Mouse (Mus musculus): ENCODE measurements around the gene Dtd2. TPM values are rescaled to one million over a fixed set of nuclear protein-coding genes. Genes with fewer than 3 reads are reported as not detected.

Gene Dtd2
- polyA plus RNA-seq, 1 experiment from 2014 or later, result 28.7 TPM

DNA sequence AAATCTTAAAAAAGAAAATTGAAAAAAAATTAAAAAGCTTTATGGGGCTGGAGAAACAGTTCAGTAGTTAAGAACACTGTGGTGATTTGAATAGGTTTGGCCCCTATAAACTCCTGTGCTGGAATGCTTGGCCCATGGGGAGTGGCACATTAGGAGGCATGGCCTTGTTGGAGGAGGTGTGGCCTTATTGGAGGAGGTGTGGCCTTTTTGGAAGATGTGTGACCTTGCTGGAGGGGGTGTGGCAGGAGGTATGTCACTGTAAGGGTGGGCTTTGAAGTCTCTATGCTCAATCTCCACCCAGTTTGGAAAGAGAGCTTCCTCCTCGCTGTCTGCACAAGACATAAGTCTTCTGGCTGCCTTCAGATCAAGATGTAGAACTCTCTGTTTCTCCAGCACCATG lies 31.9 kb downstream of the Dtd2 start:
- H3K36me3 ChIP-seq (ENCODE audit: control insufficient read depth, insufficient read depth, low read length), result no peaks in the 10 kb centered on the region
- no peak overlapping the region for H3K27ac ChIP-seq (ENCODE audit: low read depth, low read length)
- 84% methylated on average over 1 of the region's 1 CpGs for WGBS
- H3K4me3 ChIP-seq (ENCODE audit: low read depth, low read length), result no peak overlapping the region
- 0 out of 2 replicates have a peak, but pooled peaks cover 4% of the 10 kb centered on the region for H3K4me1 ChIP-seq (replicated peaks; ENCODE audit: control insufficient read depth, insufficient read depth, low read length)
- H3K4me2 ChIP-seq (ENCODE audit: low read depth, low read length, severe bottlenecking), result no peak overlapping the region
- ATAC-seq (replicated peaks; ENCODE audit: low FRiP score) (no peak), DNase-seq (ENCODE audit: low spot score) (no peak)
- H3K9me3 ChIP-seq (ENCODE audit: control insufficient read depth, low read length), result peaks cover 2% of the 10 kb centered on the region; the same call in 1 of the 2 replicates
- H3K27me3 ChIP-seq (ENCODE audit: control insufficient read depth, insufficient read depth, low read length), result no peaks in the 10 kb centered on the region
- no peak overlapping the region for H3K9ac ChIP-seq (ENCODE audit: low read length)

DNA sequence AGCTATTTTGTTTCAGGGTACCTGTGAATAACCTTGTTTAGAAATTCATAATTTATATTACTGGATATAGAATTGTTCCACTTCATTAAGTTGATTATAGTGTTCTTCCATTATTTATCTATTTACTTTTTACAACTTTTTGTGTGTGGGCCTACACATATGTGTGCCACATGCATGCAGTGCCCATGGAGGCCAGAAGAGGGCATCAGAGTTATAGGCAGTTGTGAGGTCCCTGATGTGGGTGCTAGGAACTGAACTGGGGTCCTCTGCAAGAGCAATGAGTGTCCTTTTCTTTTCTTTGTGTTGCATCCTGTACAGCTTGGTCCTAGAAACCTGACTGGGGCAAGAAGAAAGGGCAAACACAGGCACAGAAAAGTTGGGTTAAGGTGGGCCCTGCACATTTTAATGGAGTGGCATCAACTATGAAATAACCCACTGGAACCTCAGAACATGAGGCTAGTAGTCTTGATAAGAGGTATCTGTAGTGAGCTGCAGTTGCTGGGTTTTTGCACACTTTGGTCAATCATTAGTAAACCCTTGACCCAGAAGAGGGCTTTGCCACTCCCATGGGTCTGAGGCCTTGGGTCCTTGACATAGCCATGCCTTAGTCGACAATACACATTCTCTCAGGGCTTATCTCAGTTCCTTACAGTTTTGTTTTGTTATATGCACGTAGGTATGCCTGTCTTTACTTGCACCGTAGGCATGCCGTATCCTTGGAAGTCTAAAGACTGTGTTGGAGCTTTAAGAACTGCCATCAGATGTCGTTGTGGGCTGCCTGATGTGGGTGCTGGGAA lies 33.8 kb downstream of the Dtd2 start:
- H3K27ac ChIP-seq (ENCODE audit: low read depth, low read length), result no peak overlapping the region
- DNase-seq (ENCODE audit: low spot score) (no peak), ATAC-seq (replicated peaks; ENCODE audit: low FRiP score) (no peak)
- peaks cover 2% of the 10 kb centered on the region; the same call in 1 of the 2 replicates for H3K9me3 ChIP-seq (ENCODE audit: control insufficient read depth, low read length)
- H3K9ac ChIP-seq (ENCODE audit: low read length), result no peak overlapping the region
- H3K4me3 ChIP-seq (ENCODE audit: low read depth, low read length), result no peak overlapping the region
- WGBS, result 91% methylated on average over 5 of the region's 5 CpGs
- no peak overlapping the region for H3K4me2 ChIP-seq (ENCODE audit: low read depth, low read length, severe bottlenecking)
- 0 out of 2 replicates have a peak, but pooled peaks cover 4% of the 10 kb centered on the region for H3K4me1 ChIP-seq (replicated peaks; ENCODE audit: control insufficient read depth, insufficient read depth, low read length)
- H3K27me3 ChIP-seq (ENCODE audit: control insufficient read depth, insufficient read depth, low read length), result no peaks in the 10 kb centered on the region
- no peaks in the 10 kb centered on the region for H3K36me3 ChIP-seq (ENCODE audit: control insufficient read depth, insufficient read depth, low read length)

DNA sequence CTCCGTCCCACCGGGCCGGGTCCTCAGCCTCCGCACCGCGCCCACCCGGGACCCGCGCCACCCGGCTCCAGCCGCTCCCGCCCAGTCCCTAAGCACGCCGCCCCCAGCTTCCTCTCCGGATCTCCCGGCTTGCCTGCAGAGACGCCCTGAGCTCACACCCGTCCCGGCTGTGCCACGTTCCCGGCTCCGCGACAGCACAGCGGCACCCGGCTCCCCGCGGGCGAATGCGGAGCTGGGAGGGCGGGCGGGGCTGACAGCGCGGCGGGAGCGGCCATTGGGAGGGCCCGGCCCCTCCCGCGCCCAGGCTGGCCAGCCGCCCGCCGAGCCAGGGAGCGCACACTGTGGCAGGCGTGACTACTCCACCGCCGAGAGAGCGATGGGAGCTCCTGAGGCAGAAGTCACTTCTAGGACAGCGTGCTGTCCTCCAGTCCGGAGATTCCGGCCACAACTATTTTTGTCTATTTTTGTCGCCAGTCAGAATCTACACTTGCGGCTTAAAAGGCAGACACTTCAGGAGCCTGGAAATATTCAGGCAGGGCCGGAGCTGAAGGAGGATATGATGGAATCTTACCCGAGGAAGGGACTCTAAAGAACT lies 35.1 kb downstream of the Dtd2 start, which contains the start of gene Heatr5a:
TSS of gene Heatr5a (minus strand) at position 252 of the 595 bp plus-strand sequence.
- peak within 1 kb of the TSS; percentile 85 for H3K9ac ChIP-seq (ENCODE audit: low read length)
- H3K4me3 ChIP-seq (ENCODE audit: low read depth, low read length), result peak within 1 kb of the TSS; percentile 94
- ATAC-seq (replicated peaks; ENCODE audit: low FRiP score), result peak; percentile 97
- peaks cover 2% of the 10 kb centered on the region; the same call in 1 of the 2 replicates for H3K9me3 ChIP-seq (ENCODE audit: control insufficient read depth, low read length)
- peak within 1 kb of the TSS; percentile 64 for H3K4me2 ChIP-seq (ENCODE audit: low read depth, low read length, severe bottlenecking)
- under 1% methylated on average over 53 of the region's 53 CpGs for WGBS
- no peaks in the 10 kb centered on the region for H3K27me3 ChIP-seq (ENCODE audit: control insufficient read depth, insufficient read depth, low read length)
- 0 out of 2 replicates have a peak, but pooled peaks cover 4% of the 10 kb centered on the region for H3K4me1 ChIP-seq (replicated peaks; ENCODE audit: control insufficient read depth, insufficient read depth, low read length)
- no peaks in the 10 kb centered on the region for H3K36me3 ChIP-seq (ENCODE audit: control insufficient read depth, insufficient read depth, low read length)
- peak; percentile 92 for DNase-seq (ENCODE audit: low spot score)
- H3K27ac ChIP-seq (ENCODE audit: low read depth, low read length), result peak within 1 kb of the TSS; percentile 79

DNA sequence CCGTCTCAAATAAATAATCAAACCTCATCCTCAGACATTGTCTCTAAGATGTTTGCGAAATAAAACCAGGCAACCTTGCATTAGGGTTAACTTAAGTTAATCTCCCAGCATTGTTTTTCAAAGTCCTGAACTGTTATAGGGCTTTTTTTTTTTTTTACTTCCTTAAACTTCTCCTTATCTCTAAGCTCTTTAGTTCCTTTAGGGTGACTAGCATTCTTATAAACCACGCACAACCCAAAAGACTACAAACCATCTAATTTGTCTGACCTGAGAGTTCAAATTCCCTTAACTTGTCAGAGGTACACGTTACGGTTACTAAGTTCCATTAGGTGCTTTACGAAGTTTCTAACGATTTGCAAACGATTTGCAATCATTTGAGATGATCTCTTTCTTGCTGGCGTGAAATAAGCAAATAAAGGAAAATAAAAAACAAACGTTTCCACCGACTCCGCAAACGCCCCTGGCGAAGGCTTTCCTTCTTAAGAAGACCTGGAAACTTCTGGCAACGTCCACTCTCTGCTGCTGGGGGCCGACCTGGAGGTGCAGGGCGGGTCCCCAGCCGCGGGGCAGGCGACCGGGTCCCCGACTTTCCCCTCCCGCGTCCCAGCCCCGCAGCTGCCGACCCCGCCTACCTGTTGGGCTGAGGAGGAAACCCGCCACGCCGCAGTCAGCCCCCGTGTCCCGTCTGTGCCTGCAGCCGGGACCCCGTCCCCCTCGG lies 35.8 kb downstream of the Dtd2 start:
- no peaks in the 10 kb centered on the region for H3K27me3 ChIP-seq (ENCODE audit: control insufficient read depth, insufficient read depth, low read length)
- H3K9ac ChIP-seq (ENCODE audit: low read length), result peak overlapping the region; percentile 85
- H3K36me3 ChIP-seq (ENCODE audit: control insufficient read depth, insufficient read depth, low read length), result no peaks in the 10 kb centered on the region
- peaks cover 2% of the 10 kb centered on the region; the same call in 1 of the 2 replicates for H3K9me3 ChIP-seq (ENCODE audit: control insufficient read depth, low read length)
- H3K27ac ChIP-seq (ENCODE audit: low read depth, low read length), result peak overlapping the region; percentile 79
- 2% methylated on average over 35 of the region's 35 CpGs for WGBS
- H3K4me2 ChIP-seq (ENCODE audit: low read depth, low read length, severe bottlenecking), result peak overlapping the region; percentile 64
- ATAC-seq (replicated peaks; ENCODE audit: low FRiP score) (no peak), DNase-seq (ENCODE audit: low spot score) (no peak)
- 0 out of 2 replicates have a peak, but pooled peaks cover 4% of the 10 kb centered on the region for H3K4me1 ChIP-seq (replicated peaks; ENCODE audit: control insufficient read depth, insufficient read depth, low read length)
- peak overlapping the region; percentile 94 for H3K4me3 ChIP-seq (ENCODE audit: low read depth, low read length)

DNA sequence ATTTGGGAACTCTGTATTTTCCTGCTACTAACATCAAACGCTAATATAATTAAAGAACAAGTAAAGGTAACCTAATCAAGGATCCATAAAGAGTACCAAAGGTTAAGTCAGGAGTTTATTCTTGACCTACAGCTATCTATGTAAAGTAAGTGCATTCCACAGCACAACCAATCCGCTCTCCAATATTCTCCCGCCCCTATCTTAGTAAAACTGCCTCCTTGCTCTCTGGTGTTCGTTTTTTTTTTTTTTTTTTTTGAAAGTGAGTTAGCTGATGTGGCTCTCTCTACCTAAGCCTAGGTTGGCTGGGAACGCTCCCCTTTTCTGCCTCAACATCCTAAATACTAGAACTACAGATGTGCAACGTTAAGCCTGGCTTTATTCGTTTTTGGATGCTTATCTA lies 36.4 kb downstream of the Dtd2 start:
- no peaks in the 10 kb centered on the region for H3K27me3 ChIP-seq (ENCODE audit: control insufficient read depth, insufficient read depth, low read length)
- peak overlapping the region; percentile 64 for H3K4me2 ChIP-seq (ENCODE audit: low read depth, low read length, severe bottlenecking)
- ATAC-seq (replicated peaks; ENCODE audit: low FRiP score) (no peak), DNase-seq (ENCODE audit: low spot score) (no peak)
- 0 out of 2 replicates have a peak, but pooled peaks cover 4% of the 10 kb centered on the region for H3K4me1 ChIP-seq (replicated peaks; ENCODE audit: control insufficient read depth, insufficient read depth, low read length)
- peaks cover 2% of the 10 kb centered on the region; the same call in 1 of the 2 replicates for H3K9me3 ChIP-seq (ENCODE audit: control insufficient read depth, low read length)
- no peaks in the 10 kb centered on the region for H3K36me3 ChIP-seq (ENCODE audit: control insufficient read depth, insufficient read depth, low read length)
- no peak overlapping the region for H3K27ac ChIP-seq (ENCODE audit: low read depth, low read length)
- 21% methylated on average over 7 of the region's 7 CpGs for WGBS
- H3K4me3 ChIP-seq (ENCODE audit: low read depth, low read length), result peak overlapping the region; percentile 94
- peak overlapping the region; percentile 29; the same call in 1 of the 2 replicates for H3K9ac ChIP-seq (ENCODE audit: low read length)

DNA sequence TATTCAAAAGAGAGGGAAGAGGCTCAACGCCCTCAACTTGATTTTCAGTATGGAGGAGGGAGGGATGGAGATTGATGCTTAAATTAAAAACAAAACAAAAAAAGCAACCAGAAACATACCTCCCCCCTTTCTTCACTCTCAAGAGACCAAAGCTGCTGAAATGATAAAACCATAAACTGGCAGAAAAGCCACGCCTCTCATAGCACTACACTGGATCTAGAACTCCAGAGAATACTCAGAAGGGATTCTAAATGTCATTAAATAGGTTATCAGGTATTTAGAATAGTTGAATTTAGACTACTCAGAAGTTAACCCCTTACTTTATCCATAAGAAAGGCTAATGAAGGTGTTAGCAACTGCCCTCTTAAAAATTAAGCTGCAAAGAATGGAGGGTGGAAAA lies 37.2 kb downstream of the Dtd2 start:
- 86% methylated on average over 2 of the region's 2 CpGs for WGBS
- Histone ChIP-seq H3K36me3 (ENCODE audit: control insufficient read depth, insufficient read depth, low read length) (no peaks in the 10 kb centered on the region), H3K4me3 (ENCODE audit: low read depth, low read length) (no peak overlapping the region), H3K9me3 (ENCODE audit: control insufficient read depth, low read length) (peaks cover 2% of the 10 kb centered on the region; the same call in 1 of the 2 replicates), H3K27ac (ENCODE audit: low read depth, low read length) (no peak overlapping the region), H3K4me2 (ENCODE audit: low read depth, low read length, severe bottlenecking) (no peak overlapping the region), H3K27me3 (ENCODE audit: control insufficient read depth, insufficient read depth, low read length) (no peaks in the 10 kb centered on the region), H3K4me1 (replicated peaks; ENCODE audit: control insufficient read depth, insufficient read depth, low read length) (0 out of 2 replicates have a peak, but pooled peaks cover 4% of the 10 kb centered on the region), H3K9ac (ENCODE audit: low read length) (no peak overlapping the region)
- ATAC-seq (replicated peaks; ENCODE audit: low FRiP score) (no peak), DNase-seq (ENCODE audit: low spot score) (no peak)

DNA sequence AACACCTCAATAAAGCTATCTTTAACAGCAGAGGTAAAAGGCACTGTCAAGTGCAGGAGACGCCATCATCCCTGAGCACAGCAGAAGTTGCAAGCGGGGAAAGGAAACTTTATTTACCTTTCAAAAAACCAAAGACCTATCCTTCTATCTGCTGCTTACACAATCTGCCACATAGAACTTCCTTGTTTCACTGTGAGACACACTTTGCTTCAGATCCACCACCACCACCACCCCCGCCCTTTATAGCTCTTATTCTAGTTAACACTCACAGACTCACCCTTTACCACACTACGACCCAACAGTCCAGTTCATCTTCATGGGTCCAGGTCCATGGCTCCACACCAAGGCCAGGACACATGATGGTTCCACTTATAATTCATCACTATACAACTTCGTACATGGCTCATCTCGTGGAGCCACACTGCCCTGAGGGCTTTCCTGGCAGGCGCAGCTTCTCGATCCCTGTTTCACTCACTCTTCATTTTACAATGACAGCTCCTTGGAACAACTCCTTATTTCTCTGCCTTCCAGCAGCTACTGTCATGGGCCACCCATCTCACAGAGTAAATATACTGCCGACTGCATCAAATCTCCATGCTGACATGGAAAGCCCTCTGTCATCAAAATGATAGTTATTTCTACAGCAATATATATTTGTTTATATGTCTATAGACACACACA lies 38.2 kb downstream of the Dtd2 start:
- H3K4me1 ChIP-seq (replicated peaks; ENCODE audit: control insufficient read depth, insufficient read depth, low read length), result 0 out of 2 replicates have a peak, but pooled peaks cover 4% of the 10 kb centered on the region
- ATAC-seq (replicated peaks; ENCODE audit: low FRiP score), result no peak
- DNase-seq (ENCODE audit: low spot score), result no peak
- no peaks in the 10 kb centered on the region for H3K27me3 ChIP-seq (ENCODE audit: control insufficient read depth, insufficient read depth, low read length)
- no peaks in the 10 kb centered on the region for H3K36me3 ChIP-seq (ENCODE audit: control insufficient read depth, insufficient read depth, low read length)
- H3K27ac ChIP-seq (ENCODE audit: low read depth, low read length), result no peak overlapping the region
- no peak overlapping the region for H3K9ac ChIP-seq (ENCODE audit: low read length)
- H3K4me2 ChIP-seq (ENCODE audit: low read depth, low read length, severe bottlenecking), result no peak overlapping the region
- H3K9me3 ChIP-seq (ENCODE audit: control insufficient read depth, low read length), result peaks cover 2% of the 10 kb centered on the region; the same call in 1 of the 2 replicates
- 91% methylated on average over 9 of the region's 9 CpGs for whole genome bisulfite sequencing
- H3K4me3 ChIP-seq (ENCODE audit: low read depth, low read length), result no peak overlapping the region

DNA sequence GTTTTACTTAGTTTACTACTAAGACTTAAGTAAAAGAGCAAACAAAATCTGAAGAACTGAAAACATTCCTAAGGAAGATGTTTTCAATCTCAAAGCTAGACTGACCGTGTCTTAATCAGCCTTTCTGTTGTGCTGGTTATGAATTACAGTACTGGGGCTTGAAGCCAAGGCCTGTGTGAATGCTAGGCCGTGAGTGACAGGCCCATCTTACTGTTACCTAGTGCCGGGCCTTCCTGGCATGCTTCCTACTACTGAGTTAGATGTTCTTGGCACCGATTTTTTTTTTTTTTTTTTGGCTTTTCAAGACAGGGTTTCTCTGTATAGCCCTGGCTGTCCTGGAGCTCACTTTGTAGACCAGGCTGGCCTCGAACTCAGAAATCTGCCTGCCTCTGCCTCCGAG lies 48.7 kb downstream of the Dtd2 start:
- no peaks in the 10 kb centered on the region for H3K36me3 ChIP-seq (ENCODE audit: control insufficient read depth, insufficient read depth, low read length)
- H3K4me1 ChIP-seq (replicated peaks; ENCODE audit: control insufficient read depth, insufficient read depth, low read length), result no peaks in the 10 kb centered on the region
- H3K4me2 ChIP-seq (ENCODE audit: low read depth, low read length, severe bottlenecking), result no peak overlapping the region
- ATAC-seq (replicated peaks; ENCODE audit: low FRiP score) (no peak), DNase-seq (ENCODE audit: low spot score) (no peak)
- 91% methylated on average over 6 of the region's 6 CpGs for WGBS
- H3K27me3 ChIP-seq (ENCODE audit: control insufficient read depth, insufficient read depth, low read length), result no peaks in the 10 kb centered on the region
- H3K4me3 ChIP-seq (ENCODE audit: low read depth, low read length), result no peak overlapping the region
- no peaks in the 10 kb centered on the region for H3K9me3 ChIP-seq (ENCODE audit: control insufficient read depth, low read length)
- H3K9ac ChIP-seq (ENCODE audit: low read length), result no peak overlapping the region
- no peak overlapping the region for H3K27ac ChIP-seq (ENCODE audit: low read depth, low read length)

Data from forebrain, embryonic 11.5 days (tissue).